Comparison of ENCODE assay signal across 19 mouse cellular contexts in genomic region chr4:140117275-140117691, GRCm38 (mm10).
DNase-seq lines count a peak whose midpoint lies in the region; ATAC-seq and TF ChIP-seq lines count a peak whose summit lies in the region.
"Had no signal": no experiment of that assay in that cellular context is flagged by ENCODE, and none has a peak within 500 bp of the region (broad histone marks: within the 10 kb centered on the region; RNA-seq: fewer than 3 reads in every experiment).

No protein-coding gene starts in this region.

- peak; percentile 82 for ATAC-seq in cerebellum, adult (ENCODE audit: insufficient number of reproducible peaks, low FRiP score, low TSS enrichment)
- ATAC-seq: liver, postnatal 0 days had no signal

- TF ChIP-seq POLR2A in cerebellum, adult 2 months (IDR thresholded peaks at IDR 0.05; ENCODE audit: borderline replicate concordance, insufficient read depth, low read length), result no peak

- peak overlapping the region; percentile 53 for H3K27ac ChIP-seq in cerebellum, adult 2 months (ENCODE audit: insufficient read depth, low read length)
- H3K27ac ChIP-seq: forebrain, embryonic 12.5 days; limb, embryonic 10.5 days; neural tube, embryonic 12.5 days; stomach, postnatal 0 days had no signal

- H3K27me3 ChIP-seq in cerebellum, adult 2 months (ENCODE audit: control insufficient read depth, insufficient read depth, low read length), result no peaks in the 10 kb centered on the region
- H3K27me3 ChIP-seq: forebrain, embryonic 12.5 days had no signal

- intact Hi-C loops in left cerebral cortex, postnatal 4 days (cut with DNase I), result no loop called here
- intact Hi-C loops in left cerebral cortex, postnatal 25 days (cut with DNase I), result no loop called here

- 15% methylated on average over 7 of the region's 7 CpGs for WGBS in cerebellum, adult 2 months

- TF ChIP-seq CTCF in cerebellum, adult 2 months (IDR thresholded peaks at IDR 0.05; ENCODE audit: borderline replicate concordance, insufficient read depth, low read depth, low read length), result no peak

- H3K4me1 ChIP-seq in cerebellum, adult 2 months (ENCODE audit: control insufficient read depth, insufficient read depth, low read length), result peaks cover 44% of the 10 kb centered on the region
- H3K4me1 ChIP-seq: neural tube, embryonic 12.5 days had no signal

- DNase-seq in left cerebral cortex, postnatal 4 days, result peak; percentile 86
- no peak for DNase-seq in left cerebral cortex, postnatal 25 days (ENCODE audit: low spot score in 2 of 2)
- DNase-seq in cerebellum, adult 2 months, result peak; percentile 65 to 78
- DNase-seq in cerebellum, postnatal 36 days, result peak; percentile 61 to 69
- DNase-seq in gastrocnemius, postnatal 4 days (ENCODE audit: low spot score in 2 of 2), result no peak
- DNase-seq in thymus, postnatal 36 days, result no peak
- DNase-seq: adrenal gland, adult 2 months; gastrocnemius, postnatal 25 days; kidney, adult 2 months; kidney, postnatal 14 days; liver, postnatal 0 days; lung, postnatal 14 days; right cerebral cortex, adult 18-20 months had no signal

- no peak overlapping the region for H3K4me3 ChIP-seq in cerebellum, adult 2 months (replicated peaks; ENCODE audit: insufficient read depth, low read depth, low read length)
- H3K4me3 ChIP-seq: forebrain, embryonic 12.5 days; layer of hippocampus, adult 2 months; limb, embryonic 10.5 days; neural tube, embryonic 12.5 days had no signal

Comparison
In these comparisons a context has a peak if more than half of its experiments do, and no peak if none do; other contexts are left out.
1. DNase-seq: peak in left cerebral cortex, postnatal 4 days (single experiment), cerebellum, adult 2 months (2 of 2) and cerebellum, postnatal 36 days (2 of 2); none in left cerebral cortex, postnatal 25 days (0 of 2), gastrocnemius, postnatal 4 days (0 of 2) and thymus, postnatal 36 days (0 of 2).